Mouse (Mus musculus) left cerebral cortex, adult 2 months (tissue): Measurements from ENCODE around the gene Ppp2ca. TPM values are rescaled to one million over a fixed set of nuclear protein-coding genes. Genes with fewer than 3 reads are reported as not detected.

ENCODE experiments used
- DNase-seq, 2 experiments: peaks; one replicate each; pipeline ENCODE4 v3.0.0; 2021 to 2022; ENCODE audit warnings: low spot score in 2 of 2, mixed read lengths in 1 of 2; ENCODE audit errors: extremely low spot score in 1 of 2
- H3K27ac ChIP-seq: fragments of 200-600 bp; 2 replicates; pipeline ENCODE4 v1.8.1; 2022
- H3K4me3 ChIP-seq: fragments of 200-600 bp; 2 replicates; pipeline ENCODE4 v1.8.1; 2022
- CTCF ChIP-seq: fragments of 200-600 bp; IDR thresholded peaks from 2 replicates; pipeline ENCODE4 v1.8.1; 2022; ENCODE audit warnings: antibody characterized with exemption, mild to moderate bottlenecking, moderate library complexity
- intact Hi-C: fragments of 180-260 bp; cut with DNase I; formaldehyde crosslinking; loops from one replicate; pipeline ENCODE4 v1.15.1; 2025
- total RNA-seq, 2 experiments: library from RNA; stranded (reverse); gene quantifications; 2 replicates each; pipeline ENCODE4 v1.2.3; 2021

Ppp2ca gene
- total RNA-seq, 2 experiments from 2014 or later: 109 to 121 TPM

DNA sequence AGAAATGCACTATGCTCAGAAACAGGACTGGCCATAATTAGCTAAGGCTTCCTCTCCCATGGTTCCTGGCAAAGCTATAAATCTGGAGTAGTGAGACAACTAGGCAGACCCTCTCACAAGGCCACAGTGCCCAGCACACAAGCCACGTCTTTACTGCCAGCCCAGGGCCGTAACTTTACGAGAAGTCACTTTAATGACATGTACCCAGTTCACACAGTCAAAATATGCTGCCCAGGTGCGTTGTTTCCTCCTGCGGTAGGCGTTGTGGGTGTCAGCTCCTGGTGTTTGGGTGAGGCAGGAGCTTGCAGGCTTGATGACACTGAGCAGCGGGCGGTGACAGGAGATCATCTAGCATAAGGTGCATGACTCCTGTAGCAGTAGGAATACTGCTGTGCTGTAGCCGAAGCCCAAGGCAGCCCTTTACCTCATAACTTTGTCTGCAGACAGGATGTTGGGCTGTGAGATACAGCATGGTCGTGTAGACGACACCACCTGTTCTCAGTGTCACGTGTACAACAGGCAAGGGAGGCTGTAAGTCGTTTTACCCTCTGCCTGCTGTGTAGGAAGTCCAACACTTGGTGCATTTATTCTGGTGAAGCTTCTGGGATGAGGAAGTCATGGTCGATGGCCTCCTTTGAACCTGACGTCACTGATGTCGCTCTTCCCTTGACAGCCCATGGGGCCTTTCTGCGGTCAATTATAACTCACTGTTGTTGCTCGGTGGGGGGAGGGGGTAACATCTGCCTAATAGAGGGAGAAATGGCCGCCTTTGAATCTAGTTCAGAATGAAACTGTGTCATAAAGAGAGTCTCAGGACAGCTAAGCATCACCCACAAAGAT lies 22.5 kb upstream of the Ppp2ca start:
- Histone ChIP-seq H3K4me3 (no peak overlapping the region), H3K27ac (no peak overlapping the region)
- no peak for TF ChIP-seq CTCF
- no peak for DNase-seq
- intact Hi-C loops: no loop called here

- Histone ChIP-seq H3K4me3 (no peak overlapping the region), H3K27ac (no peak overlapping the region)
- DNase-seq: no peak
- no peak; the same call in 1 of the 2 replicates for TF ChIP-seq CTCF
- intact Hi-C loops: no loop called here
Measured at GRCm38 (mm10) chr11:52076742-52077352, 21.6 kb upstream of the Ppp2ca start.

DNA sequence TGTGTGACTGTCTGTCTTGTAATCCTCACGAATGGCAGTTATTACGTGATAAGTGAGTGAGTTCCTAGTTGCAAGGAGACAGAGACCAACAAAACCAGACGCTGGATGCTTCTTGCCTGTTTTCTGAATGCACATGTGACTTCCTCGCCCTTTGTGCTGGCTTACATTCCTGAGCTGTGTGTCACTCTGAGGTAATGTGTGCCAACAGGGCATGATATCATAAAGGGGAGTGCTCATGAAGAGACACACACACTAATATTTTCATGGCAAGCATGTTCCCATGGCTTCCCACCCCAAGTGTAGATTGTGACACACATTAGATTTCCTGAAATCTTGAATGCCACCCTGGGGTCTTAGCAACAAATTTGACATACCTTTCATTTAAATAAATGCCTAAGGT lies 20.5 kb upstream of the Ppp2ca start:
- intact Hi-C loops: no loop called here
- no peak overlapping the region for H3K4me3 ChIP-seq
- no peak for DNase-seq
- no peak for TF ChIP-seq CTCF
- no peak overlapping the region for H3K27ac ChIP-seq

DNA sequence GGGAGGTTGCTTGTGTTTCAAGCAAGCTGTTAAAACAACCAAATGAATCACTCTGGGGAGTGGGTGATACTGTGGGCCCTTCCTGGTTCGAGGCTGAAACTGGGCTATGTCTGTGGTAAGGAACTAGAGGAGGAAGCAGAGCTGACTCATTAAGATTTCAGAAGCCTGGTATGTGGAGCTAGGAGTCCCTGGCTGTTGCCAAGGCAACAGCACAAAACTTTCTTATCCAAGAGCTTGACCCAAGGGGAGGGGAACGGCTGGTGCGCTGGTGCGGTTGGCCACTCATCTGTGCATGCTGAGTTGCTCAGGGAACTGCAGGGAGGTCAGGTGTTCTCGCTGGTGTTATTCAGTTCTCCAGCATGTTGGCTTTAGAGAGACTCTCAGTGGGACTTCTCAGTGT lies 18.5 kb upstream of the Ppp2ca start:
- TF ChIP-seq CTCF: no peak
- H3K27ac ChIP-seq: no peak overlapping the region
- DNase-seq: no peak
- intact Hi-C loops: no loop called here
- no peak overlapping the region for H3K4me3 ChIP-seq

- Histone ChIP-seq H3K4me3 (no peak overlapping the region), H3K27ac (no peak overlapping the region)
- no peak for DNase-seq
- intact Hi-C loops: no loop called here
- TF ChIP-seq CTCF: no peak
Measured at GRCm38 (mm10) chr11:52080656-52081055, 17.8 kb upstream of the Ppp2ca start.

GRCm38 (mm10) chr11:52085857-52086203 lies 12.7 kb upstream of the Ppp2ca start:
- no peak for DNase-seq
- H3K27ac ChIP-seq: peak overlapping the region; percentile 87
- TF ChIP-seq CTCF: no peak
- H3K4me3 ChIP-seq: no peak overlapping the region
- intact Hi-C loops: no loop called here

DNA sequence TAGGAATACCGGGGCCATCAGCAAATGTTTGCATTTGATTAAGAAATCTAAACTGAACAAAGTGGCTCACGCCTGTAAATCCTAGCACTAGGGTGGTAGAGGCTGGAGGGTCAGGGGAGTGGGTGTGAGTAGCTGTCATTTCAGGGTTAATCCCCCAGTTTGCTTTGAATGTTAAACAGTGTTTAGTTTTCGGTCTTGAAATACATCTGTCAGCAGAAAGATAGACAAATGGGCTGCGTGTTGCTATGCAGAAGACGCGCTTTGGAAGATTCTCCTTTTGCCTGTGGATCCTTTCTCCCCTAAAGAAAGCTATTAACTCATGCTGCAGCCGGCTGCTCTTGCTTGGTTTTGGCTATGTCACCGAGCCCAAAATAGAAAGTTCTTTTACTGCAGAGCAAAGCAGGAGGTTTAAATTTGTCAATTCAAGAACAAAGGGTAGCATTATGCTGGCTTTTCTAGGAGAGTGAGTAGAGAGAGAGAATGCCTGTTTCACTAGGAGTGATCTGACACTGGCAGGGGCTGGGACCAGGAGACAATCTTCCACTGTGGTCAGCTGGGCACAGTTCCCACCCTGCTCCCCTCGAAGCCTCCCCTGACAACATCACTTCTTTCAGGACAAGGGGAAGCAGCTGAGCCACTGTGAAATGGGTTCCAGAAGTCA lies 12.1 kb upstream of the Ppp2ca start:
- no peak for TF ChIP-seq CTCF
- no peak overlapping the region for H3K4me3 ChIP-seq

GRCm38 (mm10) chr11:52089291-52089690 lies 9.2 kb upstream of the Ppp2ca start:
- no peak for TF ChIP-seq CTCF
- intact Hi-C loops: no loop called here
- DNase-seq: no peak
- no peak overlapping the region for H3K4me3 ChIP-seq
- no peak overlapping the region for H3K27ac ChIP-seq

More for the DNA sequence above, 12.1 kb upstream of the Ppp2ca start:
- peak; percentile 33 to 40 for DNase-seq
- peak overlapping the region; percentile 87 for H3K27ac ChIP-seq
- intact Hi-C loops: no loop called here

DNA sequence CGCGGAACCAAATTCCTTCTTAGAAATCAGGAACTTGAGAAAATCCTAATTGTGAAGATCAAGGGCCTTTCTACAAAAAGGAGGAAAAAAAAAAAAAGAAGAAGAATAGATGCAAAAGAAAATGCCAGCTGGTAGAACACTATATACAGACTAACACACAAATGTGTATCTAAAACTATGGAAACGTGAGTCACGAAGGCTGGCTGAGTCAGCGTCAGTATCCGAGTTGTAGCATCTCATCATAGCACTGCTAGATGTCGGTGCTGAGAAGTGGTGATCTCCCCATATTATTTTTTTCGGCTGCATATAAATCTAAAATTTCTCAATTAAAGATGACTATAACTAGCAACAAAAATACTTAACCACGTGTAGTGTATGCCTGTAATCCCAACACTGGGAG lies 7.2 kb upstream of the Ppp2ca start:
- no peak overlapping the region for H3K27ac ChIP-seq
- TF ChIP-seq CTCF: no peak
- no peak for DNase-seq
- no peak overlapping the region for H3K4me3 ChIP-seq
- intact Hi-C loops: no loop called here

GRCm38 (mm10) chr11:52094568-52094967 lies 3.9 kb upstream of the Ppp2ca start:
- no peak for TF ChIP-seq CTCF
- no peak for DNase-seq
- intact Hi-C loops: no loop called here

DNA sequence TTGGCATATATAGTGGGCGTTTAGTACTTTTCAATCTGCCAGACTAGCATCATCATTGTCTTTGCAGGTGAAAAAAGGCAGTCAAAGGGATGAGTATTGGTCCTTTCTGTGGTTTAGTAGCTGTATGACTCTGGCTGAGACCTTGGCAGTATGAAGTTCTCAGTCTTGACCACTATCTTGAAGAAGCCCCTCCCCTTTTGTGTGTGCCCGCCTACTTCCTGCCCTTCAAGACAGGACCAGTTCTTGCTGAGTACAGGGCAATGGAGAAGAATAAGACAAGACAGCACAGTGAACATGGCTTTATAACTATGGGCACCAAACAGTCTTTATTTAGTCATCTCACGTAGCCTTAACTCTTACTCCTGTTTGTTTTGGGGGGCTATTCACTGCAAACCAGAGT lies 1.5 kb upstream of the Ppp2ca start:
- H3K4me3 ChIP-seq: no peak overlapping the region
- no peak overlapping the region for H3K27ac ChIP-seq
- DNase-seq: no peak
- intact Hi-C loops: no loop called here
- TF ChIP-seq CTCF: no peak

More at GRCm38 (mm10) chr11:52094568-52094967, 3.9 kb upstream of the Ppp2ca start:
- Histone ChIP-seq H3K27ac (no peak overlapping the region), H3K4me3 (no peak overlapping the region)

DNA sequence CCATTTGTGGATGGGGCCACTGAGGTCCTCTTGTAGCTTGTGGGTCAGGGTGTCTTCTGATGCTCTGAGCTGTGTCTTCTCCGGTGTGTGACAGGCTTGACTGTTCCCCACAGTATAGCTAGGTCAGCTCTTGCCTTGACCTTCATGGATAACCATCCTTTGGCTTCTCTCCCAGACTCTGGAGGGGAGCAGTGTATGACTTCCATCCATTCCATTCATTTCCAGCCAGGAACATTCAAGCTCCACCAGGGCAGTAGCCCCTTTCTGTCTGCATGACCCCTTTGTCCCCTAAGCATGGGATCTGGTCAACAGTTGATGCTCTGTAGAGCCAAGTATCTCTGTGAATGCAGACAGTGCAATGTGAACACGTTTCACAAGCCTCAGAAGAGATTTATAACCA lies 885 bp upstream of the Ppp2ca start:
- no peak for DNase-seq
- intact Hi-C loops: no loop called here
- Histone ChIP-seq H3K27ac (peak overlapping the region; percentile 96), H3K4me3 (no peak overlapping the region)
- no peak for TF ChIP-seq CTCF
